Mouse (Mus musculus) myocyte (in vitro differentiated cells): Measurements from ENCODE around the gene Parvg.

Experiments
- CEBPB ChIP-seq: IDR thresholded peaks from 2 replicates; pipeline ENCODE4 v1.6.1; 2011; ENCODE audit warnings: mild to moderate bottlenecking, moderate library complexity; ENCODE audit not compliant: poor library complexity, insufficient read depth, severe bottlenecking
- E2F4 ChIP-seq: IDR thresholded peaks from one replicate; pipeline ENCODE4 v1.6.1; 2011; ENCODE audit warnings: mild to moderate bottlenecking, control low read depth, moderate library complexity; ENCODE audit not compliant: insufficient read depth
- MAX ChIP-seq: IDR thresholded peaks from one replicate; pipeline ENCODE4 v1.6.1; 2011; ENCODE audit warnings: low read depth, mild to moderate bottlenecking, control low read depth
- MYOG ChIP-seq, 3 experiments: IDR thresholded peaks; one replicate each; pipeline ENCODE4 v1.6.1; 2011; ENCODE audit warnings: control low read depth in 2 of 3, low read depth in 2 of 3, mild to moderate bottlenecking in 2 of 3; ENCODE audit not compliant: insufficient read length in 2 of 3, control insufficient read depth in 1 of 3, insufficient read depth in 1 of 3
- POLR2A ChIP-seq: IDR thresholded peaks from one replicate; pipeline ENCODE4 v1.6.1; 2011; ENCODE audit warnings: low read depth, mild to moderate bottlenecking, control low read depth, moderate library complexity; ENCODE audit not compliant: insufficient read length
- POLR2AphosphoS2 ChIP-seq: IDR thresholded peaks from one replicate; pipeline ENCODE4 v1.6.1; 2011; ENCODE audit warnings: low read depth, control low read depth; ENCODE audit not compliant: insufficient read length
- SRF ChIP-seq: IDR thresholded peaks from one replicate; pipeline ENCODE4 v1.6.1; 2011; ENCODE audit warnings: low read depth; ENCODE audit not compliant: control insufficient read depth, insufficient read length
- TCF12 ChIP-seq: IDR thresholded peaks from one replicate; pipeline ENCODE4 v1.6.1; 2011; ENCODE audit warnings: mild to moderate bottlenecking, control low read depth; ENCODE audit not compliant: poor library complexity, insufficient read depth, severe bottlenecking
- USF1 ChIP-seq: IDR thresholded peaks from one replicate; pipeline ENCODE4 v1.6.1; 2011; ENCODE audit warnings: low read depth, mild to moderate bottlenecking, control low read depth, moderate library complexity

DNA sequence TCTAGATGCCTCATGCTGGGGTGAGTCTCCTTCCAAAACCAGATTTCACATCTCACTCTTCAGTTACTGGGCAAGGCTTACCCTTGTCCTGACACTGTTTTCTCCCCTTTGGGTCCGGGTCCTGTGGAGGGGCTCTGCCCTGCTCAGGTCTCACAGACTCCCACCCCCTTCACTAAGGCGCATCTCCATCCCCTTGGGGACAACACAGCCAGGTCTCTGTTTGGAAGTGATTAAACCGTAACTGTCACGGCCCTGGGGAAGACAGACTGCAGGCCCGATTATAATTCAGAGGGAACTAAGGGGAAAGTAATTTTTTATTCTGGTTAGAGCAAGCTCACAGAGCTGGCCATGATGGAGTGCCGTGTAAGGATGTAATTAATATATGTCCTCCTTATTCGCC lies 45.2 kb upstream of the Parvg start:
- TF ChIP-seq POLR2A (no peak), POLR2AphosphoS2 (no peak), E2F4 (no peak), USF1 (no peak), MAX (no peak), MYOG (IDR thresholded peaks at IDR 0.05; ENCODE audit: control insufficient read depth in 1 of 3, insufficient read depth in 1 of 3, insufficient read length in 2 of 3, low read depth in 2 of 3) (no peak), TCF12 (no peak), CEBPB (no peak), SRF (no peak)
